Mouse (Mus musculus) embryonic facial prominence, embryonic 12.5 days (tissue): ENCODE data around the gene Pip4k2c. TPM values are rescaled to one million over a fixed set of nuclear protein-coding genes. Genes with fewer than 3 reads are reported as not detected.
"Not testable (repeated sequence)": the region's sequence is repeated elsewhere in the genome, so short reads cannot be mapped to it uniquely, and the experiment has no call there.

Source experiments
- ATAC-seq: fragments of 200-750 bp; cut with Nextera tagmentation; 2 replicates; pipeline ENCODE4 v1.8.0; 2017; ENCODE audit not compliant: insufficient number of reproducible peaks, insufficient read depth, low FRiP score, low TSS enrichment
- H3K27ac ChIP-seq: fragments of 300-500 bp; sonication (generic); 2 replicates; pipeline ENCODE4 v1.5.1; 2016; ENCODE audit warnings: mild to moderate bottlenecking
- H3K27me3 ChIP-seq: fragments of 300-500 bp; sonication (generic); 2 replicates; pipeline ENCODE4 v1.6.1; 2016; ENCODE audit warnings: mild to moderate bottlenecking, moderate library complexity
- H3K36me3 ChIP-seq: fragments of 300-500 bp; sonication (generic); 2 replicates; pipeline ENCODE4 v1.6.1; 2016; ENCODE audit warnings: mild to moderate bottlenecking
- H3K4me1 ChIP-seq: fragments of 300-500 bp; sonication (generic); 2 replicates; pipeline ENCODE4 v1.6.1; 2016
- H3K4me2 ChIP-seq: fragments of 300-500 bp; sonication (generic); replicated peaks from 2 replicates; pipeline ENCODE4 v1.6.1; 2016; ENCODE audit warnings: mild to moderate bottlenecking, moderate library complexity
- H3K4me3 ChIP-seq: fragments of 300-500 bp; sonication (generic); 2 replicates; pipeline ENCODE4 v1.5.1; 2016; ENCODE audit warnings: mild to moderate bottlenecking
- H3K9ac ChIP-seq: fragments of 300-500 bp; sonication (generic); 2 replicates; pipeline ENCODE4 v1.6.1; 2016; ENCODE audit warnings: mild to moderate bottlenecking, moderate library complexity
- H3K9me3 ChIP-seq: fragments of 300-500 bp; sonication (generic); 2 replicates; pipeline ENCODE4 v1.6.1; 2016; ENCODE audit warnings: mild to moderate bottlenecking, moderate library complexity
- WGBS: fragments of 180-500 bp; shearing (Covaris S2); methylation state at CpG from one replicate; pipeline ENCODE4 v1.1.7; 2016; 5-methylcytosine and 5-hydroxymethylcytosine counted together
- polyA plus RNA-seq: library from polyadenylated mRNA; unstranded; fragments of >200 nt; fragmentation: Nextera tagmentation; extraction: Ambion mirVana; gene quantifications from 2 replicates; pipeline ENCODE4 v1.2.1, GENCODE M21; 2016

Gene Pip4k2c
- polyA plus RNA-seq, 1 experiment from 2014 or later, result 30.5 TPM

DNA sequence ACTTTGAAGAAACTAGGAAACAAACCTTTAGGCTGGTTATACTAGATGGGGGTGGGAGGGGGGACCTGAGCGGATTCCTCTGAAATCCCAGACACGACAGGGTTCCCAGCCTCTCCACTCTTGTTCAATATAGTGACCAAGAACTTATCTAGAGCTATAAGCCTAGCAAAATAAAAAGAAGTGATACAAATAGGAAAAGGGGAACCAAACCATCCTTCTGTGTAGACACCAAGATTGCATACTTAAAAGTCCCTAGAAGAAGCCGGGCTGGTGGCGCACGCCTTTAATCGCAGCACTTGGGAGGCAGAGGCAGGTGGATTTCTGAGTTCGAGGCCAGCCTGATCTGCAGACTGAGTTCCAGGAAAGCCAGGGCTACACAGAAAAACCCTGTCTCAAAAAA lies 58.1 kb downstream of the Pip4k2c start:
- no peaks in the 10 kb centered on the region for H3K4me1 ChIP-seq
- no peak for ATAC-seq
- H3K27ac ChIP-seq, result no peak overlapping the region
- no peak overlapping the region for H3K4me2 ChIP-seq
- no peak overlapping the region for H3K4me3 ChIP-seq
- WGBS, result 90% methylated on average over 7 of the region's 7 CpGs
- no peaks in the 10 kb centered on the region for H3K9me3 ChIP-seq
- no peak overlapping the region for H3K9ac ChIP-seq
- no peaks in the 10 kb centered on the region for H3K27me3 ChIP-seq
- no peaks in the 10 kb centered on the region for H3K36me3 ChIP-seq

DNA sequence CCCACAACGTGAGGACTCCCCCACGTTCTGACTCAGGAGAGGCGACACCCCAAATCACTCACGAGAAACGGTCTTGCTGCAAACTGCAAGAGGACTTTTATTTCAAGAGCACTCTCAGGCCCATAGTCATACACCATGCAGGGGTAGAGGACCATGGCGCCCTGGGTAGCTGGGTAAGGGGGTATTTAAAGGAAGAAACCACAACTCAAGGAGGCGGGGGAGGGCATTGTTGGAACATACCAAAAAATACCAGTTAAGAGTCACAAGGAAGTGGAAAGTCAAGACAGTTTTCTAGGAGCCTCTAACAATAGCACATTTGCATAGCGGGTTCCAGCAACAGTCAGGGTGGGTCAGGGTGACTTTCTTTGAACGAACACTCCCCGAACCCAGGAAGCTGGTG lies 58.8 kb downstream of the Pip4k2c start:
- not testable (repeated sequence) for H3K27me3 ChIP-seq, H3K36me3 ChIP-seq, H3K4me3 ChIP-seq, ATAC-seq, H3K9ac ChIP-seq, H3K27ac ChIP-seq, H3K4me2 ChIP-seq, H3K4me1 ChIP-seq, H3K9me3 ChIP-seq
- WGBS, result 86% methylated on average over 10 of the region's 10 CpGs

DNA sequence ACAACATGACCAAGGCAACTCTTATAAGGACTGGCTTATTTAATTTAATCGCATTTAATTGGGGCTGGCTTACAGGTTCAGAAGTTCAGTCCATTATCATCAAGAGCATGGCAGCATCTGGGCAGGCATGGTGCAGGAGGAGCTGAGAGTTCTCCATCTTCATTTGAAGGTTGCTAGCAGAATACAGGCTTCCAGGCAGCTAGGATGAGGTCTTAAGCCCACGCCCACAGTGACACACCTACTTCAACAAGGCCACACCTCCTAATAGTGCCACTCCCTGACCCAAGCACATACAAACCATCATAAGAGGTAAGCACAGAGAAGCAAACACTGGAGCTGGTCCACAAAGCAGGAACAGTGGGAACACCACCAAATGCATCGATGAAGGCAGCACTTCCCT lies 60.2 kb downstream of the Pip4k2c start:
- not testable (repeated sequence) for H3K36me3 ChIP-seq, H3K27ac ChIP-seq, H3K4me1 ChIP-seq, H3K9me3 ChIP-seq, H3K27me3 ChIP-seq, H3K4me3 ChIP-seq, H3K9ac ChIP-seq, H3K4me2 ChIP-seq, ATAC-seq
- whole genome bisulfite sequencing, result 87% methylated on average over 3 of the region's 3 CpGs

DNA sequence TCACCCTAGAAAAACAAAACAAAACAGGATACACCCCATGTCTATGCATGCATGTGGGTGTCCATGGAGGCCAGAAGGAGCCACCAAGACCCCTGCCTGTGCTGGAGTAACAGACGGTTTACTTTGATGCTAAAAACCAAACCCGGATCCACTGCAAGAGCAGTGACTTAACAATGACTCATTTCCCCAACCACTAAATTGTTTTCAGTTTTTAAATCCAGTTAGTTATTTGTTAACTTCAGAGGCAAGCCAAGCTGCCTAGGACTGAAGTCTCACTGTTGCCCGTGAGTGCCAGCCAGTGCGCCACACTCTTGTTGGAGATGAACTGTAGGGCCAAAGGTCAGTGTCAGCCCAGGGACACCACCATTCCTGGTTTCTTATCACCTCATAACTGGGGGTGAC lies 60.9 kb downstream of the Pip4k2c start:
- H3K36me3 ChIP-seq, result no peaks in the 10 kb centered on the region
- 80% methylated on average over 4 of the region's 4 CpGs for WGBS
- no peaks in the 10 kb centered on the region for H3K9me3 ChIP-seq
- no peak overlapping the region for H3K4me2 ChIP-seq
- no peak overlapping the region for H3K4me3 ChIP-seq
- no peak for ATAC-seq
- no peak overlapping the region for H3K9ac ChIP-seq
- no peak overlapping the region for H3K27ac ChIP-seq
- H3K27me3 ChIP-seq, result no peaks in the 10 kb centered on the region
- no peaks in the 10 kb centered on the region for H3K4me1 ChIP-seq

DNA sequence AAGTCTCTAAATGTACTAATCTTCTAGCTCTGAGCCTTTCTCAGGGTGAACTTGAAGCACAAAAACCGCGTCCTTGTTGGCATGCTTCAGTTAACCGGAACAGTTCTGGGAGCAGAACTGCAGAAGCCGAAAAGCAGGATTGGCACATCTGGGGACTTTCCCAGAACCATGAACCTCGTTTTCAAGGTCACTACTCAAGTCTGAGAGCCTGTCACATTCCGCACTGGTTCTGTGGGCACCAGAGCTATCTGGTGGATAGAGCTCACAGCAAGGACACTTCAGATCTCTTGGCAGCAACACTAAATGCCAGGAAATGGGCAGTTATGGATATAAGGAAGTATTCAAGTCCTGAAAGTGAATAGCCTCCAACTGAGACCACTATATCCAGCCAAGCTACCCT lies 64.2 kb downstream of the Pip4k2c start:
- Histone ChIP-seq H3K9ac (no peak overlapping the region), H3K36me3 (no peaks in the 10 kb centered on the region), H3K4me1 (no peaks in the 10 kb centered on the region), H3K9me3 (no peaks in the 10 kb centered on the region), H3K27me3 (no peaks in the 10 kb centered on the region), H3K27ac (no peak overlapping the region), H3K4me3 (no peak overlapping the region), H3K4me2 (no peak overlapping the region)
- 82% methylated on average over 6 of the region's 6 CpGs for WGBS
- ATAC-seq, result no peak

Other genes with a start within 250 kb of the Pip4k2c start
- gene Ctdsp2, start 232.9 kb downstream of the Pip4k2c start, polyA plus RNA-seq, result 85.1 and 91.0 TPM in 2 replicates
- gene Avil, start 210.9 kb downstream of the Pip4k2c start, polyA plus RNA-seq, result 3.3 and 3.9 TPM in 2 replicates
- 76.5 and 84.1 TPM in 2 replicates for gene Tsfm, start 180.7 kb downstream of the Pip4k2c start, polyA plus RNA-seq
- gene Mettl1, start 170.2 kb downstream of the Pip4k2c start, polyA plus RNA-seq, result 51.6 and 53.1 TPM in 2 replicates
- 0.45 and 0.61 TPM in 2 replicates for gene Eef1akmt3, start 170.1 kb downstream of the Pip4k2c start, polyA plus RNA-seq
- gene Cyp27b1, start 163.3 kb downstream of the Pip4k2c start, polyA plus RNA-seq, result 0.09 and 0.10 TPM in 2 replicates
- 2.2 and 2.4 TPM in 2 replicates for gene March9, start 151.4 kb downstream of the Pip4k2c start, polyA plus RNA-seq
- 2,215 and 2,234 TPM in 2 replicates for gene Cdk4, start 148.1 kb downstream of the Pip4k2c start, polyA plus RNA-seq
- gene Tspan31, start 141.3 kb downstream of the Pip4k2c start, polyA plus RNA-seq, result 167 and 170 TPM in 2 replicates
- gene Agap2, start 136.3 kb downstream of the Pip4k2c start, polyA plus RNA-seq, result 0.32 and 0.82 TPM in 2 replicates
- 72.9 and 75.7 TPM in 2 replicates for gene Os9, start 90.5 kb downstream of the Pip4k2c start, polyA plus RNA-seq
- 4.6 and 6.2 TPM in 2 replicates for gene B4galnt1, start 46.4 kb downstream of the Pip4k2c start, polyA plus RNA-seq
- 1.9 and 3.0 TPM in 2 replicates for gene Slc26a10, start 30.9 kb downstream of the Pip4k2c start, polyA plus RNA-seq
- 85.0 and 96.5 TPM in 2 replicates for gene Arhgef25, start 21.5 kb downstream of the Pip4k2c start, polyA plus RNA-seq
- 172 and 173 TPM in 2 replicates for gene Dtx3, start 15.9 kb downstream of the Pip4k2c start, polyA plus RNA-seq
- gene Kif5a, start 51.8 kb upstream of the Pip4k2c start, polyA plus RNA-seq, result 13.5 and 16.8 TPM in 2 replicates
- 199 and 213 TPM in 2 replicates for gene Dctn2, start 54.8 kb upstream of the Pip4k2c start, polyA plus RNA-seq
- 17.2 and 23.3 TPM in 2 replicates for gene Mbd6, start 77.4 kb upstream of the Pip4k2c start, polyA plus RNA-seq
- 138 and 142 TPM in 2 replicates for gene Mars, start 100.2 kb upstream of the Pip4k2c start, polyA plus RNA-seq
- gene Arhgap9, start 110.4 kb upstream of the Pip4k2c start, polyA plus RNA-seq, result 1.8 and 2.6 TPM in 2 replicates
- 15.5 and 16.4 TPM in 2 replicates for gene Gli1, start 130.4 kb upstream of the Pip4k2c start, polyA plus RNA-seq
- gene Inhbe, start 142.8 kb upstream of the Pip4k2c start, polyA plus RNA-seq, result 0.03 TPM in 1 of 2 replicates, not detected in the other
- gene Inhbc, start 158.8 kb upstream of the Pip4k2c start, polyA plus RNA-seq, result 0.09 TPM in 1 of 2 replicates, not detected in the other
- 44.9 and 53.0 TPM in 2 replicates for gene R3hdm2, start 168.7 kb upstream of the Pip4k2c start, polyA plus RNA-seq